Mouse (Mus musculus) embryonic facial prominence, embryonic 11.5 days (tissue): ENCODE measurements at regions not wholly inside any gene's neighbourhood (a gene's known extent, or its start where the extent isn't known, plus 50 kb on each side); places are given as distances from the start of the nearest gene placed in this dataset.

Source experiments
- ATAC-seq: fragments of 200-750 bp; cut with Nextera tagmentation; replicated peaks from 2 replicates; pipeline ENCODE4 v1.8.0; 2017; ENCODE audit warnings: low read depth; ENCODE audit not compliant: insufficient number of reproducible peaks, low FRiP score, low TSS enrichment
- DNase-seq: peaks from one replicate; pipeline ENCODE4 v3.0.0-alpha.2; 2015; ENCODE audit warnings: low spot score
- H3K27ac ChIP-seq: fragments of 300-500 bp; sonication (generic); replicated peaks from 2 replicates; pipeline ENCODE4 v1.5.1; 2014; ENCODE audit warnings: mild to moderate bottlenecking, low read depth, low read length, control low read depth
- H3K27me3 ChIP-seq: fragments of 300-500 bp; sonication (generic); 2 replicates; pipeline ENCODE4 v1.6.1; 2014; ENCODE audit warnings: mild to moderate bottlenecking, low read length, moderate library complexity, mixed read lengths; ENCODE audit not compliant: control insufficient read depth, insufficient read depth
- H3K36me3 ChIP-seq: fragments of 300-500 bp; sonication (generic); replicated peaks from 2 replicates; pipeline ENCODE4 v1.6.1; 2014; ENCODE audit warnings: low read depth, mild to moderate bottlenecking, low read length, moderate library complexity, mixed read lengths; ENCODE audit not compliant: control insufficient read depth, insufficient read depth
- H3K4me1 ChIP-seq: fragments of 300-500 bp; sonication (generic); 2 replicates; pipeline ENCODE4 v1.6.1; 2014; ENCODE audit warnings: low read length, mixed read lengths; ENCODE audit not compliant: control insufficient read depth, insufficient read depth
- H3K4me2 ChIP-seq: fragments of 300-500 bp; sonication (generic); 2 replicates; pipeline ENCODE4 v1.6.1; 2014; ENCODE audit warnings: low read depth, mild to moderate bottlenecking, control low read depth, low read length, moderate library complexity
- H3K4me3 ChIP-seq: fragments of 300-500 bp; sonication (generic); 2 replicates; pipeline ENCODE4 v1.5.1; 2014; ENCODE audit warnings: low read depth, low read length, control low read depth
- H3K9ac ChIP-seq: fragments of 300-500 bp; sonication (generic); replicated peaks from 2 replicates; pipeline ENCODE4 v1.6.1; 2014; ENCODE audit warnings: mild to moderate bottlenecking, control low read depth, low read length
- H3K9me3 ChIP-seq: fragments of 300-500 bp; sonication (generic); replicated peaks from 2 replicates; pipeline ENCODE4 v1.6.1; 2016; ENCODE audit warnings: mild to moderate bottlenecking, low read length, inconsistent platforms, mixed read lengths; ENCODE audit not compliant: control insufficient read depth
- WGBS: fragments of 180-500 bp; shearing (Covaris S2); extraction: QIAGEN DNeasy Blood & Tissue Kit; methylation state at CpG from one replicate; pipeline ENCODE4 v1.1.7; 2014; 5-methylcytosine and 5-hydroxymethylcytosine counted together

GRCm38 (mm10) chr13:97600136-97600535 lies 160.3 kb downstream of the Gm10260 start:
- WGBS, result 64% methylated on average over 7 of the region's 7 CpGs
- no peak overlapping the region for H3K27ac ChIP-seq
- DNase-seq, result no peak

GRCm38 (mm10) chr13:97598507-97599431 lies 161.7 kb downstream of the Gm10260 start:
- no peak overlapping the region for H3K4me2 ChIP-seq
- H3K4me3 ChIP-seq, result no peak overlapping the region
- 73% methylated on average over 15 of the region's 15 CpGs for WGBS
- H3K9me3 ChIP-seq, result no peaks in the 10 kb centered on the region
- H3K4me1 ChIP-seq, result no peaks in the 10 kb centered on the region
- H3K27ac ChIP-seq, result no peak overlapping the region
- ATAC-seq (no peak), DNase-seq (peak; percentile 32)
- H3K9ac ChIP-seq, result no peak overlapping the region
- H3K27me3 ChIP-seq, result no peaks in the 10 kb centered on the region
- no peaks in the 10 kb centered on the region for H3K36me3 ChIP-seq

More at GRCm38 (mm10) chr13:97600136-97600535, 160.3 kb downstream of the Gm10260 start:
- H3K9ac ChIP-seq, result no peak overlapping the region
- no peak overlapping the region for H3K4me2 ChIP-seq
- no peak for ATAC-seq
- H3K9me3 ChIP-seq, result no peaks in the 10 kb centered on the region
- H3K4me3 ChIP-seq, result no peak overlapping the region
- H3K27me3 ChIP-seq, result no peaks in the 10 kb centered on the region
- no peaks in the 10 kb centered on the region for H3K4me1 ChIP-seq
- H3K36me3 ChIP-seq, result no peaks in the 10 kb centered on the region

DNA sequence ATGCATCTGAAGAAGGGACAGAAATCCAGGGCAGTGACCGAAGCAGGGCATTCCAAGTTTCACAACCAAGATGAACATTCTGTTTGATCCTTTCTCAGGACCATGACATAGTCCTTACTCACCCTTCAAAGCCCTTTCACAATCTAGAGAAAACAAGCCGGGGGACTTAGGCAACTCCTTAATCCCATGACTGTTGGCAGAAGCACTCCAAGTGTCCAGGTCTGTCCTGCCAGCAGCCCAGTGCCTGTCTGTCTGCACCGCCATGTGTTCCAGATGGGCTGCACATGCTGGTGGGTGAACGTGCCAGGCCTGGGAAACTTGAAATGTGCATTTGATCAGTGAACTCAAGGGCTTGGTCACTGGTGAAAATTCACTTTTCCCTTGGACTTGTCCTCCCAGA lies 165.6 kb downstream of the Gm10260 start:
- H3K9ac ChIP-seq, result no peak overlapping the region
- ATAC-seq (no peak), DNase-seq (no peak)
- no peaks in the 10 kb centered on the region for H3K4me1 ChIP-seq
- no peaks in the 10 kb centered on the region for H3K9me3 ChIP-seq
- no peak overlapping the region for H3K4me2 ChIP-seq
- no peak overlapping the region for H3K27ac ChIP-seq
- 87% methylated on average over 4 of the region's 4 CpGs for WGBS
- H3K36me3 ChIP-seq, result no peaks in the 10 kb centered on the region
- no peaks in the 10 kb centered on the region for H3K27me3 ChIP-seq
- H3K4me3 ChIP-seq, result no peak overlapping the region

DNA sequence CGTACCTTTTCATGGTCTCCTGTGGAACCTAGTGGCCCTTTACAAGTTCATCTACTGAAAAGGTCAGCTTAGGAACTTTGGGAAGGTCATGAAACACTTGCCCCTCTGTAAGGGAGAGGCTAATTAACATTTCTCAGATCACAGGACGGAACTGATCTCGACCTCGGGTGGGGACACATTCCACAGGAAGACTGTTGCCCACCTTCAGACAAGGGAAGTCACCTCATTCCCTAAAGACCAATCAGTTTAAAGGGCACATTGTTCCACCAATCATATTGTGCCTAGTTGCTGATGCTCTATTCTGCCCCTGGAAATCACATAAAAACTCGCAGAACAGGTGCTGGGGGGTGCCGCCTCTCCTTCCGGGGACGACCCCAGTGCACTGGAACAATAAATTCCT lies 170.8 kb downstream of the Gm10260 start:
- Histone ChIP-seq H3K4me3 (no peak overlapping the region), H3K9ac (no peak overlapping the region), H3K27me3 (no peaks in the 10 kb centered on the region), H3K36me3 (no peaks in the 10 kb centered on the region; the same call in 1 of the 2 replicates), H3K4me2 (no peak overlapping the region), H3K4me1 (no peaks in the 10 kb centered on the region), H3K9me3 (no peaks in the 10 kb centered on the region), H3K27ac (no peak overlapping the region)
- ATAC-seq (no peak), DNase-seq (no peak)
- 73% methylated on average over 8 of the region's 8 CpGs for WGBS

- Histone ChIP-seq H3K27ac (no peak overlapping the region), H3K9me3 (no peaks in the 10 kb centered on the region), H3K9ac (no peak overlapping the region), H3K4me1 (no peaks in the 10 kb centered on the region), H3K36me3 (no peaks in the 10 kb centered on the region; the same call in 1 of the 2 replicates), H3K4me3 (no peak overlapping the region), H3K27me3 (no peaks in the 10 kb centered on the region), H3K4me2 (no peak overlapping the region)
- 9% methylated on average over 1 of the region's 1 CpGs for WGBS
- ATAC-seq (no peak), DNase-seq (no peak)
These were observed 172.3 kb downstream of the Gm10260 start for GRCm38 (mm10) chr13:97588085-97588484.

DNA sequence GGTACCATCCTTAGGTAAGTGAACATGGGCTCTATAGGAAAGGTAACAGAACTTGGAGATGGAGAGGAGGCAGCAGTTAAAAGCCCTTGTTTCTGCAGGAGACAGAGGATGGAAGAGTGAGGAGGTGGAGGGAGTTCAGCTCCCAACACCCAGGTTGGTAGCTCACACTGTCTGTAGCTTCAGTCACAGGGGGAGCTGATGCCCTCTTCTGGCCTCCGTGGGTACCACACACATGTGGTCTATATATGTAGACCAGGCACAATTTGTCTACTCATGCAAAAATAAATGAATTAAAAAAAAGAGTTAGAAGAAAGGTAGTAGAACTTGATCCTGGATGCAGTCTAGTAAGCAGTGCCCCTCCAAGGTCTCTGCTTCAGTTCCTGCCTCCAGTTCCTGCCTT lies 173.3 kb downstream of the Gm10260 start:
- no peak overlapping the region for H3K4me3 ChIP-seq
- no peak for ATAC-seq
- H3K4me2 ChIP-seq, result no peak overlapping the region
- DNase-seq, result no peak
- no peak overlapping the region for H3K9ac ChIP-seq
- H3K36me3 ChIP-seq, result no peaks in the 10 kb centered on the region; the same call in 1 of the 2 replicates
- no peak overlapping the region for H3K27ac ChIP-seq
- no peaks in the 10 kb centered on the region for H3K4me1 ChIP-seq
- WGBS, result 82% methylated on average over 1 of the region's 1 CpGs
- H3K9me3 ChIP-seq, result no peaks in the 10 kb centered on the region
- H3K27me3 ChIP-seq, result no peaks in the 10 kb centered on the region

DNA sequence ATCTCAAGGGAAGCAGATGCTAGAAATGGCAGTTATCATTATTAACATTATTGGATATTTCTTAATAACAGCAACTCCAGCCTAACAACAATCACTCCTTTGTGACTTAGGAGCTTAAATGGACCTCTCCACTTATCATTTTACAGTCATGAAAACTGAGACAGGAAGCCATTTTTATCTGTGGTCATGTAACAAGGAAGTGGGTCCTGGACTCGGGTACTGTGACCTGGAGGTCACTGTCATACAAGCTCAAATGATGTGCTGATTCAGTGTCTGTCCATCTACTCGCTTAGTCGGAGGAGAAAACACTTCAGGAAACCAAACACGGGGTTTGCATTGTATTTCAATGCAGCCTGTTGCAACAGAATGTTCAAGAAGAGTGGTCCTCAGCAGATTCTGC lies 176.4 kb downstream of the Gm10260 start:
- no peak for DNase-seq
- H3K9me3 ChIP-seq, result no peaks in the 10 kb centered on the region
- 72% methylated on average over 4 of the region's 4 CpGs for WGBS

GRCm38 (mm10) chr13:97581380-97581779 lies 179.1 kb downstream of the Gm10260 start:
- Histone ChIP-seq H3K4me2 (no peak overlapping the region), H3K4me1 (no peaks in the 10 kb centered on the region), H3K27me3 (no peaks in the 10 kb centered on the region), H3K4me3 (no peak overlapping the region), H3K9me3 (no peaks in the 10 kb centered on the region), H3K27ac (no peak overlapping the region), H3K36me3 (no peaks in the 10 kb centered on the region), H3K9ac (no peak overlapping the region)
- 85% methylated on average over 4 of the region's 4 CpGs for WGBS
- ATAC-seq (no peak), DNase-seq (no peak)

More for the DNA sequence above, 176.4 kb downstream of the Gm10260 start:
- H3K4me1 ChIP-seq, result no peaks in the 10 kb centered on the region
- no peak overlapping the region for H3K4me3 ChIP-seq
- no peak for ATAC-seq
- H3K27ac ChIP-seq, result no peak overlapping the region
- no peak overlapping the region for H3K9ac ChIP-seq
- no peaks in the 10 kb centered on the region for H3K27me3 ChIP-seq
- no peaks in the 10 kb centered on the region; the same call in 1 of the 2 replicates for H3K36me3 ChIP-seq
- H3K4me2 ChIP-seq, result no peak overlapping the region
